Mouse (Mus musculus): ENCODE measurements around the gene Gm14399. TPM values are rescaled to one million over a fixed set of nuclear protein-coding genes. Genes with fewer than 3 reads are reported as not detected.
A peak's percentile ranks its signal among the peaks of the same experiment; 100 is the strongest.
"Not testable (repeated sequence)": the region's sequence is repeated elsewhere in the genome, so short reads cannot be mapped to it uniquely, and the experiment has no call there.

Gm14399 gene
- 6.5 and 6.9 TPM in 2 replicates for total RNA-seq (2012; rRNA removed)
- 16.5 and 18.3 TPM in 2 replicates for total RNA-seq (2014; rRNA removed)
- 6.6 and 6.7 TPM in 2 replicates for polyA plus RNA-seq (2012; ENCODE audit: insufficient read length, low read depth)

DNA sequence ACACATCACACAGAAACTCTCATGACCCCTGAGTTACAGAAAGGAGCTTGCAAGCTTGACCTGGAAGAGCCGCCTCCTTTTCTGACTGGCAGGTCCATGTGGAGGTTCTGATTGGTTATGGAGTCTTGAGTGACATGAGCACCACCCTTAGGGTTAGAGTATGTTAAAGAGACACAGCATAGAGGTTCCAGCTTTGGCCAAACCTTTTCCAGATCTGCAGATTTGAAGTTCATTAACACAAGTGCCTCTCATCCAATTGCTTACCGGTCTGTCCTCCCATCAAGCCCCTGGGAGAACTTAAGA, at the start of gene Gm14399:
Gm14399 (minus strand) TSS at position 20 of the 303 bp plus-strand sequence.
- H3K36me3 ChIP-seq (replicated peaks in 1 of 2; ENCODE audit: control insufficient read depth in 1 of 2, insufficient read depth in 1 of 2, low read length in 1 of 2); H3K9me3 ChIP-seq (replicated peaks; ENCODE audit: low read length); H3K27ac ChIP-seq (ENCODE audit: insufficient read depth, low read depth); H3K27me3 ChIP-seq (replicated peaks); H3K4me1 ChIP-seq (ENCODE audit: control insufficient read depth in 1 of 2, insufficient read depth in 2 of 2); dilution Hi-C loops (cut with MboI; ENCODE audit: extremely low pct_ligation_motif_present, extremely low pct_unique_long_range_greater_than_20kb, low sequenced_read_pairs); DNase-seq (ENCODE audit: extremely low read depth); H3K79me2 ChIP-seq (replicated peaks; ENCODE audit: control insufficient read depth, extremely low read depth, insufficient read depth, poor library complexity, severe bottlenecking); in situ Hi-C loops (cut with MboI; ENCODE audit: low pct_ligation_motif_present, low pct_unique_long_range_greater_than_20kb, low sequenced_read_pairs): not testable (repeated sequence)
- H3K4me2 ChIP-seq (ENCODE audit: insufficient read depth, low read depth, poor library complexity, severe bottlenecking), result peak within 1 kb of the TSS; percentile 44; the same call in 1 of the 2 replicates
- peak within 1 kb of the TSS; percentile 58 for H3K9ac ChIP-seq (ENCODE audit: insufficient read depth, low read depth)
- H3K4me3 ChIP-seq (replicated peaks in 1 of 3; ENCODE audit: low read depth in 2 of 3, low read length in 2 of 3, poor library complexity in 1 of 3), result peak within 1 kb of the TSS; percentile 47 to 75 (median 64)

DNA sequence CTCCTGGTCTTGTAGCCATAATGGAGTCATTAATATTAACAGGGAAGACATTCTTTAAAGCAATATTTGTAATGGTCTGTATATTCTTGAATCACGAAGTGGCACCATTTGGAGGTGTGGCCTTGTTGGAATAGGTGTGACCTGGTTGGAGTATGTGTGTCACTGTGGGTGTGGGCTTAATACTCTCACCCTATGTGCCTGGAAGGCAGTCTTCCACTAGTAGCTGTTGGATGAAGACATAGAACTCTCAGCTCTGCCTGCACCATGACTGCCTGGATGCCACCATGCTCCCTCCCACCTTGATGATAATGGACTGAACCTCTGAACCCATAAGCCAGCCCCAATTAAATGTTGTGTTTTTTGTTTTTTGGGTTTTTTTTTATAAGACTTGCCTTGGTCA, 37.2 kb upstream of the Gm14399 start:
- H3K4me2 ChIP-seq (ENCODE audit: insufficient read depth, low read depth, poor library complexity, severe bottlenecking); H3K27ac ChIP-seq (ENCODE audit: insufficient read depth, low read depth); H3K27me3 ChIP-seq (replicated peaks); H3K79me2 ChIP-seq (replicated peaks; ENCODE audit: control insufficient read depth, extremely low read depth, insufficient read depth, poor library complexity, severe bottlenecking); in situ Hi-C loops (cut with MboI; ENCODE audit: low pct_ligation_motif_present, low pct_unique_long_range_greater_than_20kb, low sequenced_read_pairs); dilution Hi-C loops (cut with MboI; ENCODE audit: extremely low pct_ligation_motif_present, extremely low pct_unique_long_range_greater_than_20kb, low sequenced_read_pairs); H3K36me3 ChIP-seq (replicated peaks in 1 of 2; ENCODE audit: control insufficient read depth in 1 of 2, insufficient read depth in 1 of 2, low read length in 1 of 2); H3K9ac ChIP-seq (ENCODE audit: insufficient read depth, low read depth); DNase-seq (ENCODE audit: extremely low read depth); H3K4me3 ChIP-seq (replicated peaks in 1 of 3; ENCODE audit: low read depth in 2 of 3, low read length in 2 of 3, poor library complexity in 1 of 3); H3K9me3 ChIP-seq (replicated peaks; ENCODE audit: low read length): not testable (repeated sequence)
- peaks cover 4 to 12% of the 10 kb centered on the region in 2 experiments; a peak in 3 of 4 replicates for H3K4me1 ChIP-seq (ENCODE audit: control insufficient read depth in 1 of 2, insufficient read depth in 2 of 2)

DNA sequence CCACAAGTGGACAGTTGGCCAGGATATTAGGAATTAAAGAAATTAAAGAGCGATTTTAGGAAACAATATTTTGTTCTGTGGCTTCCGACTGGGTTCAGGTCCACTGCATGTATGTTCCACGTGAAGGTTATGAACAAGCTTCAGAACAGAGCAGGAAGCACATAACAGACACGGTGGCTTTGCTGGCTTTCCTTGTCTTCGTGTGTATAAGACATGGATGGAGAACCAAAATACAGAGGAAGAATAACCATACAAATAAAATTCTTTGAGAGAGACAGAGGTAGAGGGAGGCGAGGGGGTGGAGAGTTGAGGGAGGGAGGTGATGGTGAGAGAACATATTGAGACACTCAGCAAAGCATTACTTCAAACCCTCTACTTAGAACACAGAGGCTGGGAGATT, 34.5 kb upstream of the Gm14399 start:
- no peak for DNase-seq (ENCODE audit: extremely low read depth)
- H3K9me3 ChIP-seq (replicated peaks; ENCODE audit: low read length), result no peaks in the 10 kb centered on the region
- TF ChIP-seq ETS1 (conservative IDR thresholded peaks at IDR 0.05; ENCODE audit: low read depth, low read length) (no peak), ZKSCAN1 (IDR thresholded peaks at IDR 0.05; ENCODE audit: borderline replicate concordance, low read depth, low read length) (no peak), ZNF384 (IDR thresholded peaks at IDR 0.05; ENCODE audit: low read depth, low read length) (no peak), TCF12 (IDR thresholded peaks at IDR 0.05; ENCODE audit: low read depth, low read length) (no peak), MEF2A (IDR thresholded peaks at IDR 0.05; ENCODE audit: borderline replicate concordance, low read depth, low read length) (no peak), EP300 (IDR thresholded peaks at IDR 0.05; ENCODE audit: low read length) (no peak), USF2 (conservative IDR thresholded peaks at IDR 0.05; ENCODE audit: low read depth, low read length) (no peak), POLR2AphosphoS2 (IDR thresholded peaks at IDR 0.05; ENCODE audit: low read depth, low read length) (no peak), IRF4 (IDR thresholded peaks at IDR 0.05; ENCODE audit: low read depth, low read length) (no peak), JUN (IDR thresholded peaks at IDR 0.05; ENCODE audit: insufficient read depth, low read depth, low read length) (no peak)
- peak overlapping the region; percentile 47 for H3K9ac ChIP-seq (ENCODE audit: insufficient read depth, low read depth)
- no peaks in the 10 kb centered on the region for H3K27me3 ChIP-seq (replicated peaks)
- dilution Hi-C loops (cut with MboI; ENCODE audit: extremely low pct_ligation_motif_present, extremely low pct_unique_long_range_greater_than_20kb, low sequenced_read_pairs), result no loop called here
- H3K4me1 ChIP-seq (ENCODE audit: control insufficient read depth in 1 of 2, insufficient read depth in 2 of 2), result peaks cover 5 to 14% of the 10 kb centered on the region in 2 experiments; a peak in 3 of 4 replicates
- H3K36me3 ChIP-seq (replicated peaks in 1 of 2; ENCODE audit: control insufficient read depth in 1 of 2, insufficient read depth in 1 of 2, low read length in 1 of 2), result peaks cover 3 to 4% of the 10 kb centered on the region in 2 experiments
- no peak overlapping the region for H3K27ac ChIP-seq (ENCODE audit: insufficient read depth, low read depth)
- peak overlapping the region; percentile 90 for H3K4me2 ChIP-seq (ENCODE audit: insufficient read depth, low read depth, poor library complexity, severe bottlenecking)
- in situ Hi-C loops (cut with MboI; ENCODE audit: low pct_ligation_motif_present, low pct_unique_long_range_greater_than_20kb, low sequenced_read_pairs), result no loop called here
- peak overlapping the region; percentile 36 to 84 (median 37) for H3K4me3 ChIP-seq (replicated peaks in 1 of 3; ENCODE audit: low read depth in 2 of 3, low read length in 2 of 3, poor library complexity in 1 of 3)
- peaks cover 15% of the 10 kb centered on the region for H3K79me2 ChIP-seq (replicated peaks; ENCODE audit: control insufficient read depth, extremely low read depth, insufficient read depth, poor library complexity, severe bottlenecking)

All from CH12.LX (cell line).